Mouse (Mus musculus) left cerebral cortex, postnatal 4 days (tissue): Measurements from ENCODE around the gene Zbtb45. TPM values are rescaled to one million over a fixed set of nuclear protein-coding genes. Genes with fewer than 3 reads are reported as not detected.

Experiments used
- DNase-seq: peaks from one replicate; pipeline ENCODE4 v3.0.0-alpha.2; 2022
- intact Hi-C: fragments of 180-260 bp; cut with DNase I; formaldehyde crosslinking; loops from one replicate; pipeline ENCODE4 v1.15.1; 2025
- total RNA-seq, 2 experiments: library from RNA; stranded (reverse); gene quantifications; 2 replicates each; pipeline ENCODE4 v1.2.3; 2021

The Zbtb45 gene
- total RNA-seq, 2 experiments from 2014 or later: 35.1 to 36.6 TPM

DNA sequence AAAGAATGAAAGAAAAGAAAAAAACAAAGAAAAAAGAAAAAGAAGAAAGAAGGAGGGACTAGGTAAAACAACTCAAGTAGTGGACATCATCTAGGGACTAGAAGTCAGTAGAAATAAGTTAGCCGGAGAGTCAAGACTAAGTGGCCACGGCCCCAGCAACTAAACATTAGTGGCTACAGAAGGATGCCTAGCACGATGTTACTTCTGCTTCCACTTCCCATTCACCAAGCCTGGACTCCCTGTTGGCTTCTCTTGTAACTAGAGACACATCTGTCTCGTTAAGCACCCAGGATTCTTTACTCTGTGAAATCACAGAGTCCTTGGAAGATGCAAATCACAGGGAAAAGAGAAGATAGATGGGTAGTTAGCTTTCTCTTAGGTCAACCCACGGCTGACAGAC is 52.3 kb downstream of the Zbtb45 start:
- intact Hi-C loops: no loop called here
- no peak for DNase-seq

DNA sequence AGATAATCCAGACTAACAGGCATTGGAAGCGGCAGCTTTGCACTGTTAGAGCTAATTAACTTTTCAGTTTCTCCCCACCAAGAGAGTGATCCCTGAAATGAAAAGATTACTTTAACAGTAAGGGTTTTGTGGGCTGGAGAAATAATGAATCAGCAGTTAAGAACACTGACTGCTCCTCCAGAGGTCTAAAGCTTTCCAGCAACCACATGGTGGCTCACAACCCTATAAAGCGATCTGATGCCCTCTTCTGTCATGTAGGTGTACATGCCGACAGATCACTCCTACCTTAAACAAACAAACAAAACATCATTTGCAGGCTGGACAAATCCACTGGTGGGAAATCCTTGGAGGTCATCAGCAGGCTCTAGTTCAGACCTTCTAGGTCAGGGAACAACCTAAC is 54.9 kb downstream of the Zbtb45 start:
- no peak for DNase-seq
- intact Hi-C loops: no loop called here

Other genes starting within 250 kb of the Zbtb45 start
- gene Zscan18, start 206.4 kb downstream of the Zbtb45 start, total RNA-seq: 10 to 100 TPM; 28.0 to 32.9 TPM
- gene Zfp329, start 191.2 kb downstream of the Zbtb45 start, total RNA-seq: 10 to 100 TPM; 25.9 to 26.3 TPM
- gene Zfp110, start 175.3 kb downstream of the Zbtb45 start, total RNA-seq: 10 to 100 TPM; 20.7 to 22.7 TPM
- gene Zfp128, start 128.9 kb downstream of the Zbtb45 start, total RNA-seq: 10 to 100 TPM in 1 of 2 experiments, 1 to 10 TPM in 1; 9.9 to 10.2 TPM
- gene Zscan22, start 112.2 kb downstream of the Zbtb45 start, total RNA-seq: 10 to 100 TPM; 13.1 to 13.7 TPM
- 100 to 1,000 TPM; 784 to 787 TPM for gene Rps5, start 87.7 kb downstream of the Zbtb45 start, total RNA-seq
- gene Rnf225, start 82.6 kb downstream of the Zbtb45 start, total RNA-seq: 1 to 10 TPM; 1.2 to 1.6 TPM
- gene Zfp324, start 44.2 kb downstream of the Zbtb45 start, total RNA-seq: 10 to 100 TPM; 17.5 to 17.8 TPM
- 1 to 10 TPM; 8.6 to 9.0 TPM for gene Zfp446, start 32.2 kb downstream of the Zbtb45 start, total RNA-seq
- under 1 TPM; 0.32 to 0.36 TPM for gene Slc27a5, start 11.8 kb downstream of the Zbtb45 start, total RNA-seq
- 100 to 1,000 TPM; 412 to 415 TPM for gene Trim28, start 10.9 kb downstream of the Zbtb45 start, total RNA-seq
- gene Chmp2a, start 24.8 kb upstream of the Zbtb45 start, total RNA-seq: 100 to 1,000 TPM; 120 to 122 TPM
- 100 to 1,000 TPM; 198 to 213 TPM for gene Ube2m, start 28.2 kb upstream of the Zbtb45 start, total RNA-seq
- 10 to 100 TPM; 13.7 to 17.3 TPM for gene Mzf1, start 44.7 kb upstream of the Zbtb45 start, total RNA-seq
- under 1 TPM; 0.06 to 0.08 TPM for gene Vmn1r85, start 85.1 kb upstream of the Zbtb45 start, total RNA-seq
- gene Vmn1r86, start 109.9 kb upstream of the Zbtb45 start, total RNA-seq: not detected
- gene Vmn1r87, start 130.1 kb upstream of the Zbtb45 start, total RNA-seq: not detected
- gene Vmn1r88, start 149.5 kb upstream of the Zbtb45 start, total RNA-seq: under 1 TPM; 0.16 to 0.22 TPM
- gene Vmn1r89, start 203.0 kb upstream of the Zbtb45 start, total RNA-seq: not detected